Comparison of ENCODE assay signal across 24 mouse cellular contexts in genomic region chr2:172150898-172151297, GRCm38 (mm10).
DNase-seq lines count a peak whose midpoint lies in the region; ATAC-seq and TF ChIP-seq lines count a peak whose summit lies in the region.
"Had no signal": no experiment of that assay in that cellular context is flagged by ENCODE, and none has a peak within 500 bp of the region (broad histone marks: within the 10 kb centered on the region; RNA-seq: fewer than 3 reads in every experiment).

No protein-coding gene starts in this region.

- no peaks in the 10 kb centered on the region for H3K36me3 ChIP-seq in forebrain, postnatal 0 days (ENCODE audit: insufficient read depth)
- H3K36me3 ChIP-seq in forebrain, embryonic 15.5 days = no peaks in the 10 kb centered on the region
- H3K36me3 ChIP-seq in testis, adult 2 months (ENCODE audit: control insufficient read depth, insufficient read depth, low read length) = no peaks in the 10 kb centered on the region
- no peaks in the 10 kb centered on the region for H3K36me3 ChIP-seq in kidney, embryonic 16.5 days (ENCODE audit: insufficient read depth, low read length)
- H3K36me3 ChIP-seq: forebrain, embryonic 10.5 days; heart, embryonic 12.5 days; hindbrain, embryonic 10.5 days; limb, embryonic 15.5 days; midbrain, embryonic 12.5 days; neural tube, embryonic 12.5 days had no signal

- TF ChIP-seq POLR2A in testis, adult 2 months (IDR thresholded peaks at IDR 0.05; ENCODE audit: control insufficient read depth, low read depth, low read length) = no peak

- H3K9ac ChIP-seq in forebrain, postnatal 0 days = no peak overlapping the region
- no peak overlapping the region for H3K9ac ChIP-seq in forebrain, embryonic 15.5 days (replicated peaks)
- H3K9ac ChIP-seq in kidney, embryonic 16.5 days (replicated peaks; ENCODE audit: low read length) = no peak overlapping the region
- H3K9ac ChIP-seq: heart, embryonic 12.5 days; limb, embryonic 15.5 days; midbrain, embryonic 12.5 days; neural tube, embryonic 12.5 days had no signal

- DNase-seq in forebrain, postnatal 0 days = no peak
- DNase-seq in layer of hippocampus, adult 2 months (ENCODE audit: low spot score in 2 of 2) = no peak
- no peak for DNase-seq in layer of hippocampus, adult 9-11 months
- no peak for DNase-seq in testis, postnatal 10 days (ENCODE audit: low spot score)
- DNase-seq in spleen, postnatal 10 days (ENCODE audit: low spot score in 2 of 2) = no peak
- DNase-seq: adrenal gland, adult 2 months; cerebellum, adult 11-12 months; heart, postnatal 10 days; kidney, adult 8-10 months; left cerebral cortex, postnatal 4 days; lung, adult 18-20 months; lung, postnatal 14 days; right cerebral cortex, postnatal 14 days; thymus, postnatal 36 days had no signal

- no peak overlapping the region for H3K4me2 ChIP-seq in forebrain, postnatal 0 days (ENCODE audit: low read depth)
- no peak overlapping the region for H3K4me2 ChIP-seq in forebrain, embryonic 15.5 days (replicated peaks)
- no peak overlapping the region for H3K4me2 ChIP-seq in kidney, embryonic 16.5 days (replicated peaks; ENCODE audit: low read depth, low read length)
- H3K4me2 ChIP-seq: heart, embryonic 12.5 days; limb, embryonic 15.5 days; midbrain, embryonic 12.5 days; neural tube, embryonic 12.5 days had no signal

- H3K27ac ChIP-seq in forebrain, postnatal 0 days (ENCODE audit: low read depth, low read length) = no peak overlapping the region
- H3K27ac ChIP-seq in forebrain, embryonic 15.5 days (replicated peaks) = no peak overlapping the region
- no peak overlapping the region for H3K27ac ChIP-seq in layer of hippocampus, adult 2 months
- H3K27ac ChIP-seq in testis, adult 2 months (ENCODE audit: control insufficient read depth, insufficient read depth, low read depth, low read length) = no peak overlapping the region
- no peak overlapping the region for H3K27ac ChIP-seq in kidney, embryonic 16.5 days (ENCODE audit: low read length)
- H3K27ac ChIP-seq: forebrain, embryonic 10.5 days; hindbrain, embryonic 10.5 days; limb, embryonic 15.5 days; midbrain, embryonic 12.5 days; neural tube, embryonic 12.5 days had no signal

- no peak for ATAC-seq in forebrain, postnatal 0 days
- no peak for ATAC-seq in forebrain, embryonic 15.5 days (replicated peaks)
- no peak for ATAC-seq in kidney, embryonic 16.5 days (ENCODE audit: low FRiP score, low TSS enrichment)
- ATAC-seq: inflammation-experienced regulatory T-cells, adult 6 months had no signal

- no peaks in the 10 kb centered on the region for H3K4me1 ChIP-seq in forebrain, postnatal 0 days (ENCODE audit: insufficient read depth)
- H3K4me1 ChIP-seq in forebrain, embryonic 15.5 days = no peaks in the 10 kb centered on the region
- H3K4me1 ChIP-seq in testis, adult 2 months (ENCODE audit: control insufficient read depth, insufficient read depth, low read length) = no peaks in the 10 kb centered on the region
- H3K4me1 ChIP-seq in kidney, embryonic 16.5 days (ENCODE audit: insufficient read depth, low read length) = no peaks in the 10 kb centered on the region
- H3K4me1 ChIP-seq: forebrain, embryonic 10.5 days; heart, embryonic 12.5 days; hindbrain, embryonic 10.5 days; limb, embryonic 15.5 days; midbrain, embryonic 12.5 days; neural tube, embryonic 12.5 days had no signal

- H3K27me3 ChIP-seq in forebrain, postnatal 0 days (ENCODE audit: insufficient read depth, low read length) = no peaks in the 10 kb centered on the region
- no peaks in the 10 kb centered on the region for H3K27me3 ChIP-seq in forebrain, embryonic 15.5 days
- no peaks in the 10 kb centered on the region for H3K27me3 ChIP-seq in testis, adult 2 months (ENCODE audit: control insufficient read depth, insufficient read depth, low read length)
- no peaks in the 10 kb centered on the region for H3K27me3 ChIP-seq in kidney, embryonic 16.5 days (ENCODE audit: insufficient read depth, low read length)
- H3K27me3 ChIP-seq: heart, embryonic 12.5 days; limb, embryonic 15.5 days; midbrain, embryonic 12.5 days; neural tube, embryonic 12.5 days had no signal

- TF ChIP-seq CTCF in forebrain, postnatal 0 days (IDR thresholded peaks at IDR 0.05; ENCODE audit: low read depth) = peak; percentile 25
- TF ChIP-seq CTCF in layer of hippocampus, adult 2 months (conservative IDR thresholded peaks at IDR 0.05) = peak; percentile 59
- peak; percentile 30; the same call in 1 of the 2 replicates for TF ChIP-seq CTCF in testis, adult 2 months (IDR thresholded peaks at IDR 0.05; ENCODE audit: control insufficient read depth, insufficient read depth, insufficient replicate concordance, low read depth, low read length)

- H3K9me3 ChIP-seq in forebrain, postnatal 0 days (ENCODE audit: low read length) = no peaks in the 10 kb centered on the region
- H3K9me3 ChIP-seq in forebrain, embryonic 15.5 days = peaks cover 5% of the 10 kb centered on the region; the same call in 1 of the 2 replicates
- H3K9me3 ChIP-seq in kidney, embryonic 16.5 days (ENCODE audit: low read length) = no peaks in the 10 kb centered on the region; the same call in 1 of the 2 replicates
- H3K9me3 ChIP-seq: limb, embryonic 15.5 days; neural tube, embryonic 12.5 days had no signal

- WGBS in forebrain, postnatal 0 days = 82% methylated on average over 1 of the region's 1 CpGs
- 71% methylated on average over 1 of the region's 1 CpGs for WGBS in forebrain, embryonic 15.5 days
- 74% methylated on average over 1 of the region's 1 CpGs for WGBS in kidney, embryonic 16.5 days

- no peak overlapping the region for H3K4me3 ChIP-seq in forebrain, postnatal 0 days (ENCODE audit: low read depth, low read length)
- no peak overlapping the region for H3K4me3 ChIP-seq in forebrain, embryonic 15.5 days
- no peak overlapping the region for H3K4me3 ChIP-seq in layer of hippocampus, adult 2 months
- H3K4me3 ChIP-seq in testis, adult 2 months (ENCODE audit: control insufficient read depth, low read depth, low read length) = no peak overlapping the region
- H3K4me3 ChIP-seq in kidney, embryonic 16.5 days (ENCODE audit: low read length) = no peak overlapping the region
- H3K4me3 ChIP-seq: forebrain, embryonic 10.5 days; heart, embryonic 12.5 days; hindbrain, embryonic 10.5 days; limb, embryonic 15.5 days; midbrain, embryonic 12.5 days; neural tube, embryonic 12.5 days had no signal
